Mouse (Mus musculus) testis, adult 2 months (tissue): ENCODE measurements around the gene Uchl1.

ENCODE experiments used
- CTCF ChIP-seq: fragments of 200-500 bp; IDR thresholded peaks from 2 replicates; pipeline ENCODE4 v1.5.1; 2012; ENCODE audit warnings: low read depth, mild to moderate bottlenecking, inconsistent platforms, low read length, moderate library complexity; ENCODE audit not compliant: control insufficient read depth, insufficient read depth, insufficient replicate concordance
- POLR2A ChIP-seq: fragments of 200-500 bp; IDR thresholded peaks from 2 replicates; pipeline ENCODE4 v1.6.1; 2012; ENCODE audit warnings: low read depth, mild to moderate bottlenecking, inconsistent platforms, low read length, moderate library complexity; ENCODE audit not compliant: control insufficient read depth

DNA sequence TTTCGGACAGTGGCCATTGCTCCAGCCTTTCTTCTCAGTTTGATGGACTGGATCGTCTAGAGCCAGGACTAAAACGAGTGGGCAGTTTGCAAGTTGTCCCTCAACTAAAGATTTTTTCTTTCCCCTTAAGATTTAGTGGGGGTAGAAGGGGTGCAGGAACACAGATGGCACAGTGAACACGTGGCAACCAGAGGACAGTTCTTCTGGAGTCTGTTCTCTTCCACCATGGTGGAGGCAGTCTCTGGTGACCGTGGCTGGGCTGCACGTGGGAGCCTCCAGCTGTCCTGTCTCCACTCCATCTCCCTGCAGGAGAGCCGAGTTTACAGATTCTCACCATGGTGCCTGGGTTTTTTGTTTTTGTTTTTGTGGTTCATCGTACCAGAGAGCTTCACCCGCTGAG, 11.8 kb downstream of the Uchl1 start:
- TF ChIP-seq POLR2A (no peak), CTCF (no peak)
